Mouse (Mus musculus) lung, embryonic 15.5 days (tissue): ENCODE data around the gene Lrit3. TPM values are rescaled to one million over a fixed set of nuclear protein-coding genes. Genes with fewer than 3 reads are reported as not detected.
"Not testable (repeated sequence)": the region's sequence is repeated elsewhere in the genome, so short reads cannot be mapped to it uniquely, and the experiment has no call there.

Source experiments
- ATAC-seq: fragments of 200-750 bp; cut with Nextera tagmentation; 2 replicates; pipeline ENCODE4 v1.8.0; 2017; ENCODE audit warnings: moderate number of reproducible peaks, borderline replicate concordance; ENCODE audit not compliant: low FRiP score, low TSS enrichment; ENCODE audit errors: extremely low read depth
- H3K27ac ChIP-seq: fragments of 300-500 bp; sonication (generic); 2 replicates; pipeline ENCODE4 v1.5.1; 2015; ENCODE audit warnings: moderate library complexity, mild to moderate bottlenecking, inconsistent platforms
- H3K27me3 ChIP-seq: fragments of 300-500 bp; sonication (generic); 2 replicates; pipeline ENCODE4 v1.6.1; 2015; ENCODE audit warnings: inconsistent platforms
- H3K36me3 ChIP-seq: fragments of 300-500 bp; sonication (generic); 2 replicates; pipeline ENCODE4 v1.6.1; 2015; ENCODE audit warnings: inconsistent platforms
- H3K4me1 ChIP-seq: fragments of 300-500 bp; sonication (generic); 2 replicates; pipeline ENCODE4 v1.6.1; 2015; ENCODE audit warnings: inconsistent platforms
- H3K4me2 ChIP-seq: fragments of 300-500 bp; sonication (generic); 2 replicates; pipeline ENCODE4 v1.6.1; 2015; ENCODE audit warnings: inconsistent platforms, mild to moderate bottlenecking, moderate library complexity
- H3K4me3 ChIP-seq: fragments of 300-500 bp; sonication (generic); 2 replicates; pipeline ENCODE4 v1.5.1; 2015; ENCODE audit warnings: mild to moderate bottlenecking, inconsistent platforms
- H3K9ac ChIP-seq: fragments of 300-500 bp; sonication (generic); 2 replicates; pipeline ENCODE4 v1.6.1; 2015; ENCODE audit warnings: inconsistent platforms
- H3K9me3 ChIP-seq: fragments of 300-500 bp; sonication (generic); 2 replicates; pipeline ENCODE4 v1.6.1; 2016; ENCODE audit warnings: inconsistent platforms
- WGBS: fragments of 180-500 bp; shearing (Covaris S2); methylation state at CpG from one replicate; pipeline ENCODE4 v1.1.7; 2015; 5-methylcytosine and 5-hydroxymethylcytosine counted together
- polyA plus RNA-seq: library from polyadenylated mRNA; unstranded; fragments of >200 nt; fragmentation: Nextera tagmentation; extraction: Ambion mirVana; gene quantifications from 2 replicates; pipeline ENCODE4 v1.2.1, GENCODE M21; 2015

Gene Lrit3
- polyA plus RNA-seq, 1 experiment from 2014 or later, result not detected

DNA sequence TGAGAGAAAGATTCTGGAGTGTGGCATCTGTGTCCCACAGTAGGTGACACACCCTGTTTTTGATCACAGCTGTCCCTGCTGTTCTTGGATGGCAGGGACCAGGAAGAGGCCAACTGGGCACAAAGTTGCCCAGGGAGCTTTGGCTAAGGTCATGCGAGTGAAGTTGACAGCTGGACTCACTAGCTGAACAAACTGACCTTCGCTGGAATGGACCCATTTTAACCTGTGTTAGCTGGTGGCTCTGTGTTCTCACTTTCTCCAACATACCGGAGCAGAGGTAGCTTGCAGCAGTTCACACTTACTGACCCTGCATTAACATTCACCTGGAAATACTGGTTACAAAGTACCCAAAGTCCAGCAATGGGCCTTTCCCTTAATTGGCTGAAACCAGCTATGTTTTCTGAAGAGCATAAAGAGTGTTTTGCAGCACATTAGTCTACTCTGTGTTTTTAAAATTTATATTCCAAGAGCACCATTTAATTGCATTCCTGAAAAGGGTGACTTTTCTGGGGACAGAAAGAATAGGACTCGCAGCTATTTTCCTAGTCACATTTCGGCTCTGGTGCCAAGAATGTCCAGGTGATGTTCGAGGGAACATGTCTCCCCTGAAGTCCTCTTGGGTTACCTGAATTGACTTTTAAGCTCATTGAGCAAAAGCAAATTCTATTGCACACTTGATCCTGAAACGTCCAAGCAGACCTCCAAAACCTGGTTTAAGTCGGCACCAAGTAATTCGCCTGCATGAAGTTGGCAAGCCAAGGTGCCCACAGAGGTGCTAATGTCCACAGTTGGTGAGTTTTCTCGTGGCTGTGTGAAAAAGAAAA, 36.6 kb downstream of the Lrit3 start:
- H3K9me3 ChIP-seq, result no peaks in the 10 kb centered on the region
- WGBS, result 80% methylated on average over 10 of the region's 10 CpGs
- no peaks in the 10 kb centered on the region for H3K27me3 ChIP-seq
- H3K27ac ChIP-seq, result no peak overlapping the region
- H3K36me3 ChIP-seq, result no peaks in the 10 kb centered on the region
- no peaks in the 10 kb centered on the region for H3K4me1 ChIP-seq
- H3K9ac ChIP-seq, result no peak overlapping the region
- no peak overlapping the region for H3K4me2 ChIP-seq
- no peak overlapping the region for H3K4me3 ChIP-seq
- ATAC-seq, result no peak

DNA sequence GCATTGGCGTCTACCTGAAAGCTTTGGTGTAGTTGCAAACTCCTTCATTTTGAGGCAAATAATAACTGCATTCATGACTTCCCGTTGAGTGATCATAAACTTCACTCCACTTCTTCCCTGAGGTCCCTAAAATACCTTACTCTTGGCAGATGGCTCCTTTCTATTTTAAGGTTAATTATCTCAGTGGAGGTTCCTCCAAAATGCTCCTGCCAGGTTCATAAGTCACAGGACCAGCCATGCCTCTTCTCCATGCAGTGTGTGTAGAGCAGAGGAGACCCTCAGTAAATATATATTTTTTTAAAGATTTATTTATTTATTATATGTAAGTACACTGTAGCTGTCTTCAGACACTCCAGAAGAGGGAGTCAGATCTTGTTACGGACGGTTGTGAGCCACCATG, 37.7 kb downstream of the Lrit3 start:
- H3K27me3 ChIP-seq, result no peaks in the 10 kb centered on the region
- H3K4me2 ChIP-seq, result no peak overlapping the region
- no peak for ATAC-seq
- H3K36me3 ChIP-seq, result no peaks in the 10 kb centered on the region
- no peaks in the 10 kb centered on the region for H3K9me3 ChIP-seq
- 78% methylated on average over 4 of the region's 4 CpGs for WGBS
- no peaks in the 10 kb centered on the region for H3K4me1 ChIP-seq
- H3K4me3 ChIP-seq, result no peak overlapping the region
- no peak overlapping the region for H3K27ac ChIP-seq
- H3K9ac ChIP-seq, result no peak overlapping the region

DNA sequence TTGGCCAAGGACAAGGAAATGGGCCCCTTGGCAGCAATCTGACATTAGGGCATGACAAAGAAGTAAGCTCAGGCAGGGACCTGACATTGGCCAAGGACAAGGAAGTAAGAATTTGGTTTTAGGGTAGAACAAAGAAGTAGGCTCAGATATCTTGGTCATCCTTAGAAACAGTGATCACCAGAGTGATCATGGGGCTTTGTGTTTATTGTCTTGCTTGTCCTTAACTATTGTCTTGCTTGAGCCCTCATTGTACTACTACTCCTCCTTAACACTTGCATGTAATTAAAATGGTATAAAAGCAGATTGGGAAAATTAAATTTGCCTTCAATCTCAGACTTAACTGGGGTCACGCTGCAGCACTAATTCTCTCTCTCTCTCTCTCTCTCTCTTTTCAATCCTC, 46.2 kb downstream of the Lrit3 start:
- H3K36me3 ChIP-seq, H3K9ac ChIP-seq, H3K9me3 ChIP-seq, H3K4me2 ChIP-seq, H3K27ac ChIP-seq, ATAC-seq, H3K4me3 ChIP-seq: not testable (repeated sequence)
- Histone ChIP-seq H3K27me3 (peaks cover 12% of the 10 kb centered on the region; the same call in 1 of the 2 replicates), H3K4me1 (peaks cover 19% of the 10 kb centered on the region)
- WGBS, result 100% methylated on average over 1 of the region's 1 CpGs

DNA sequence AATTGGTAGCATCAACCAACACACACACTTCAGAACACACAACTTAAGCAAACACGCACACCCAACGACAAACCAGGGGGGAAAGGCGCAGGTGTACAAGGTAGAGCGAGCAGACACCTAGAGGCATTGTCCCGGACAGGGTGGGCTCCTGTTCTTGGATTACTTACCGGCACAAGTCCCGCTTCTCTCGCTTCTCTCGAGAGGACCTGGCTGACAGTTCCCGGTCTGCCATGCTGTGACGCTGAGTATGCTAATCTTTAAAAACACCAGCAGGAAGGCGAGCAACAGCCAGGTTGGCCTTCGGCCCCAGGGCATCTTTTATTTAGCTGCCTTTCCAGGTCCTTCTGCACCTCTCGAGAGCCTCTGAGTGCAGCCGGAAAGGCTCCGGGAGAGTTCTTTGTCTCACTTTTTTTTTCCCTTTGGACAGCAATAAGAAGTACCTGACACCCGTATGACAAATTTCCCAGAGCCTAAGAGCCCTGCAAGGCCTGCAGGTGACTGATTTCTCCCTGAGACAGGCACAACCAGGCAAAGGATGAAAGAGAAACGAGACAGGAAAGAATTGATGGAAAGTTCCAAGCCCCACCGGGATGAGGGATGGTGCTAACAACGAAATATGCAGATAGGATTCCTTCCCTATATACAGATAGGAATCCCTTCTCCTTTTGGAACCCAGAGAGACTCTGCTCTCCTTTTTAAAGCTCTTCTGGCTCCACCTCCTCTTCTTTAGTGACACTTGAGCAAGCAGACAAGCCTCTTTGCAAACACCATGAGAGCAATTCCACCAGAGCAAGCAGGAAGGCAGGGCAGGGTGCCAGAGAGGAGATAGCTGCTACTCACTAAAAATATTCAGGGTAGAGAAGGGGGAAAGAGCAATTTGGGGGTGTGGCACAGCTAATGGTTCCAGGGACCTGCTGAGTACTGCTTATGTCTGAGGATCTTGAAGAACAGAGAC, 48.9 kb downstream of the Lrit3 start, which contains the start of gene Egf:
TSS of gene Egf (minus strand) at position 667 of the 955 bp plus-strand sequence.
- Histone ChIP-seq H3K27ac (no peak within 1 kb of the TSS), H3K9ac (peak within 1 kb of the TSS; percentile 22; the same call in 1 of the 2 replicates), H3K36me3 (no peaks in the 10 kb centered on the region), H3K9me3 (no peaks in the 10 kb centered on the region; the same call in 1 of the 2 replicates), H3K4me2 (peak within 1 kb of the TSS; percentile 53), H3K27me3 (peaks cover 14% of the 10 kb centered on the region; the same call in 1 of the 2 replicates), H3K4me1 (peaks cover 19% of the 10 kb centered on the region), H3K4me3 (peak within 1 kb of the TSS; percentile 24; the same call in 1 of the 2 replicates)
- ATAC-seq, result peak; percentile 72
- WGBS, result 6% methylated on average over 20 of the region's 20 CpGs

DNA sequence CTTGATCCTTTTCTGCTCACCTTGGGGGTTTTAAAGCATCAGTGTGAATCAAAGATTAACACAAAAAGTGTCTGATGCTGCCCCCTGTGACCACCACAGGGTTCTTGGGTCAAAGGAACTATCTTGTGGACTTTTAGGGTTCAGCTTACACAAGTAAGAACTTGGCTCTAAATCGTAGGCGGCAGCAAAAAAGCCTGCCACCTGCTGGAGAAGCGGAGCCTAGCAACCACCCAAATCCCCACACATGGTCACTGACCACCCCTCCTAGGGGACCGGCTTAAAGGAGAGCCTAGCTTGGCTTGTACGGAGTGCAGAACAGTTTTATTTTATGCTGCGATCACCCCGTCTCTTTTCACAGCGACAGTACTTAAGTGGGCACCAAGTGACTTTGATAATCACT, 59.0 kb downstream of the Lrit3 start:
- Histone ChIP-seq H3K9me3 (no peaks in the 10 kb centered on the region), H3K27ac (no peak overlapping the region), H3K36me3 (no peaks in the 10 kb centered on the region), H3K4me3 (no peak overlapping the region), H3K4me1 (no peaks in the 10 kb centered on the region), H3K27me3 (no peaks in the 10 kb centered on the region), H3K4me2 (no peak overlapping the region), H3K9ac (no peak overlapping the region)
- ATAC-seq, result no peak
- 51% methylated on average over 8 of the region's 8 CpGs for WGBS

DNA sequence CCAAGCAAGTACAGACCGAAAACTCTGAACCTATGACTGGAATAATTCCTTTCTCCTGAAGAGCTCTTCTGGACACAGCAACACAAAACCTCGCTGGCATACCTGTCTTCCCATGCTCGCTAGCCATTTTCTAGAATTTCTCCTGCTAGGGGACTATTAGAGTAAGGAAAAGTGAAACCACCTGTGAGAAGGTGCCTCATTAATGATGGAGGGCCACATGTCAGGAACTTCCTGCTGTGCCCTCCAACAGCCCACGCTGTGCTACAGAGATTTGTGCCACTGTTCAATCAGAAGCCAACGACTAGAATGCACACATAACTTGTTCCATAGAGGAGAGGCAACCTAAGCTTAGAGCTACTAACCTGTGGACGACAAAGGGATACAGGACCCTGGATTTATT, 61.0 kb downstream of the Lrit3 start:
- 69% methylated on average over 6 of the region's 6 CpGs for WGBS

DNA sequence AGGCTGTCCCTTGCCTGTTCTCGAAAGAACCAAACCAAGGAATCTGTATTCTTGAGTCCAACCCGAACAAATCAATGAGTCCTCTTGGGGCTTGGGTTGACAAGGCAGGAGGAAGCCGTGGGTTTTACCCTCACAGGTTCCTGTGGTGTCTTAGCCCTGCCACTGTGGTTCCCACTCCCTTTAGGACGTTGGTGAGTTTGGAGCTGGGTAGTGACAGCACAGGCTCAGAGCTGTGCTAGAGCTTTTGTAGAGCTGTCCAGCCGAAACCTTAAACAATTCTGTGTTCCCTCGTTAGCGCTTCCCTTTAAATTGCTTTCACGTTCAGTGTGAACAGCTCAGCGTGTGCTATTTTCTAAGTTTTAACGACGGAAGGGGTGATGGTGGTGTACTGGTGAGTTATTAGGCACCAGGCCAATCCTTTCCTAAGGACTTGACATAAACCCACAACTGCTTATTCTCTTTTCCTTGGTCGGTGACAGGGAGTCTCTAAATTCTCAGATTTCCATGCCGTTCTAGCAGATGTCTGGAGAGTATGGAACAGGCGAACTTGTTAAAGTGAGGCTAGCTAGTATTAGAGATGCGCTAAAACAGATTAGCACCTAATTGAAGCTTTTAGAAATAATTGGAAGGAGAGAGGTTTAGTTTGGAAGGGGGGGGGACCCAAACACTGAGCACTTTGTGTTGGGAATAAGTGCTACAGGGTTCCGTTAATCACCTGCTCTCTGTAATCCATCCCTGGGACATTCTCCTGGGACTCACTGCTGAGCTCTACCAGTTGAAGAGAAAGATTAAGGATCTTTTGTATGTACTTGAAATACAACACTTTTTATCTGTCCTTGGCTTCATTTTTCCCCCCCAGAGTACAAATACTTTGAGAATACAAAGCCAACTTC, 65.3 kb downstream of the Lrit3 start:
- no peak for ATAC-seq
- 75% methylated on average over 16 of the region's 16 CpGs for WGBS
- H3K4me3 ChIP-seq, result no peak overlapping the region
- H3K9ac ChIP-seq, result no peak overlapping the region
- H3K4me2 ChIP-seq, result no peak overlapping the region
- no peaks in the 10 kb centered on the region for H3K4me1 ChIP-seq
- H3K9me3 ChIP-seq, result no peaks in the 10 kb centered on the region
- H3K27me3 ChIP-seq, result no peaks in the 10 kb centered on the region
- H3K27ac ChIP-seq, result no peak overlapping the region
- H3K36me3 ChIP-seq, result no peaks in the 10 kb centered on the region

More for the DNA sequence above, 61.0 kb downstream of the Lrit3 start:
- Histone ChIP-seq H3K27ac (no peak overlapping the region), H3K27me3 (no peaks in the 10 kb centered on the region), H3K36me3 (no peaks in the 10 kb centered on the region), H3K4me2 (no peak overlapping the region), H3K9ac (no peak overlapping the region), H3K9me3 (no peaks in the 10 kb centered on the region), H3K4me3 (no peak overlapping the region), H3K4me1 (no peaks in the 10 kb centered on the region)
- ATAC-seq, result no peak

Other genes starting within 250 kb of the Lrit3 start
- gene Egf, start 48.7 kb downstream of the Lrit3 start, polyA plus RNA-seq, result 0.96 and 1.3 TPM in 2 replicates
- 0.15 TPM in 1 of 2 replicates, not detected in the other for gene Rrh, start 18.6 kb upstream of the Lrit3 start, polyA plus RNA-seq
- 82.9 and 92.0 TPM in 2 replicates for gene Gar1, start 27.4 kb upstream of the Lrit3 start, polyA plus RNA-seq
- gene Cfi, start 31.9 kb upstream of the Lrit3 start, polyA plus RNA-seq, result 19.8 and 22.2 TPM in 2 replicates
- gene Pla2g12a, start 74.6 kb upstream of the Lrit3 start, polyA plus RNA-seq, result 38.7 and 39.1 TPM in 2 replicates
- gene Casp6, start 97.4 kb upstream of the Lrit3 start, polyA plus RNA-seq, result 81.2 and 87.4 TPM in 2 replicates
- gene Mcub, start 166.2 kb upstream of the Lrit3 start, polyA plus RNA-seq, result 3.3 and 4.9 TPM in 2 replicates